Comparison of ENCODE assay signal across 13 mouse cellular contexts in genomic region chr8:126851780-126852179, GRCm38 (mm10).
DNase-seq lines count a peak whose midpoint lies in the region; ATAC-seq and TF ChIP-seq lines count a peak whose summit lies in the region.
"Had no signal": no experiment of that assay in that cellular context is flagged by ENCODE, and none has a peak within 500 bp of the region (broad histone marks: within the 10 kb centered on the region; RNA-seq: fewer than 3 reads in every experiment).

No protein-coding gene starts in this region.

- no peaks in the 10 kb centered on the region for H3K27me3 ChIP-seq in kidney, embryonic 15.5 days
- H3K27me3 ChIP-seq in MEL (ENCODE audit: control insufficient read depth in 1 of 2, insufficient read depth in 2 of 2, low read length in 2 of 2), result no peaks in the 10 kb centered on the region
- no peaks in the 10 kb centered on the region for H3K27me3 ChIP-seq in liver, embryonic 15.5 days
- H3K27me3 ChIP-seq in hindbrain, embryonic 12.5 days, result no peaks in the 10 kb centered on the region
- H3K27me3 ChIP-seq: limb, embryonic 15.5 days; midbrain, embryonic 13.5 days had no signal

- no peaks in the 10 kb centered on the region for H3K36me3 ChIP-seq in kidney, embryonic 15.5 days
- H3K36me3 ChIP-seq in MEL (ENCODE audit: control insufficient read depth in 1 of 2, insufficient read depth in 2 of 2, low read length in 2 of 2), result peaks cover 0 to 38% of the 10 kb centered on the region in 2 experiments; a peak in 2 of 4 replicates
- no peaks in the 10 kb centered on the region for H3K36me3 ChIP-seq in liver, embryonic 15.5 days (replicated peaks)
- no peaks in the 10 kb centered on the region for H3K36me3 ChIP-seq in hindbrain, embryonic 12.5 days
- H3K36me3 ChIP-seq: limb, embryonic 15.5 days; midbrain, embryonic 13.5 days had no signal

- peak overlapping the region; percentile 84; the same call in 1 of the 2 replicates for H3K27ac ChIP-seq in kidney, embryonic 15.5 days
- no peak overlapping the region for H3K27ac ChIP-seq in MEL (ENCODE audit: control insufficient read depth, low read depth, low read length)
- peak overlapping the region; percentile 95 for H3K27ac ChIP-seq in bone marrow macrophage, adult 2 months (ENCODE audit: insufficient read depth, low read depth, low read length)
- peak overlapping the region; percentile 56; the same call in 1 of the 2 replicates for H3K27ac ChIP-seq in liver, embryonic 15.5 days (replicated peaks)
- no peak overlapping the region for H3K27ac ChIP-seq in hindbrain, embryonic 12.5 days
- H3K27ac ChIP-seq: midbrain, embryonic 13.5 days had no signal

- H3K4me1 ChIP-seq in kidney, embryonic 15.5 days, result peaks cover 43% of the 10 kb centered on the region
- H3K4me1 ChIP-seq in MEL (ENCODE audit: control insufficient read depth in 1 of 2, insufficient read depth in 2 of 2, low read length in 2 of 2), result peaks cover 24 to 52% of the 10 kb centered on the region in 2 experiments
- peaks cover 68% of the 10 kb centered on the region for H3K4me1 ChIP-seq in bone marrow macrophage, adult 2 months (ENCODE audit: control insufficient read depth, insufficient read depth, low read length)
- peaks cover 59% of the 10 kb centered on the region for H3K4me1 ChIP-seq in liver, embryonic 15.5 days (replicated peaks)
- peaks cover 17% of the 10 kb centered on the region for H3K4me1 ChIP-seq in hindbrain, embryonic 12.5 days

- no peak overlapping the region for H3K9ac ChIP-seq in kidney, embryonic 15.5 days
- H3K9ac ChIP-seq in MEL (ENCODE audit: control insufficient read depth, low read depth, low read length, poor library complexity, severe bottlenecking), result no peak overlapping the region
- no peak overlapping the region for H3K9ac ChIP-seq in liver, embryonic 15.5 days
- no peak overlapping the region for H3K9ac ChIP-seq in hindbrain, embryonic 12.5 days
- H3K9ac ChIP-seq: limb, embryonic 15.5 days; midbrain, embryonic 13.5 days had no signal

- TF ChIP-seq POLR2A in MEL (IDR thresholded peaks at IDR 0.05; ENCODE audit: control insufficient read depth in 1 of 2, insufficient read depth in 1 of 2, low read depth in 1 of 2, low read length in 2 of 2, poor library complexity in 1 of 2), result no peak
- no peak for TF ChIP-seq POLR2A in bone marrow macrophage, adult 2 months (IDR thresholded peaks at IDR 0.05; ENCODE audit: borderline replicate concordance, low read depth, low read length)

- 78% methylated on average over 3 of the region's 3 CpGs for WGBS in kidney, embryonic 15.5 days
- WGBS in liver, embryonic 15.5 days (ENCODE audit: insufficient replicate concordance), result 54% methylated on average over 3 of the region's 3 CpGs
- 92% methylated on average over 3 of the region's 3 CpGs for WGBS in hindbrain, embryonic 12.5 days

- H3K9me3 ChIP-seq in kidney, embryonic 15.5 days (replicated peaks), result no peaks in the 10 kb centered on the region
- H3K9me3 ChIP-seq in MEL (replicated peaks; ENCODE audit: insufficient read depth, low read length), result no peaks in the 10 kb centered on the region
- H3K9me3 ChIP-seq in liver, embryonic 15.5 days (replicated peaks), result no peaks in the 10 kb centered on the region
- no peaks in the 10 kb centered on the region for H3K9me3 ChIP-seq in hindbrain, embryonic 12.5 days (replicated peaks)
- H3K9me3 ChIP-seq: limb, embryonic 15.5 days; midbrain, embryonic 13.5 days had no signal

- TF ChIP-seq RAD21 in MEL (IDR thresholded peaks at IDR 0.05; ENCODE audit: low read depth, low read length), result no peak

- no peak for DNase-seq in kidney, adult 18-20 months
- DNase-seq in MEL (ENCODE audit: low read depth, low spot score), result peak; percentile 42
- DNase-seq in urinary bladder, adult 18-20 months (ENCODE audit: low spot score in 2 of 2), result no peak
- DNase-seq: cerebellum, adult 18-20 months; gastrocnemius, postnatal 14 days; right cerebral cortex, postnatal 4 days had no signal

- no peak overlapping the region for H3K4me2 ChIP-seq in kidney, embryonic 15.5 days
- H3K4me2 ChIP-seq in liver, embryonic 15.5 days, result no peak overlapping the region
- H3K4me2 ChIP-seq in hindbrain, embryonic 12.5 days (replicated peaks), result no peak overlapping the region
- H3K4me2 ChIP-seq: limb, embryonic 15.5 days; midbrain, embryonic 13.5 days had no signal

- no peak overlapping the region for H3K4me3 ChIP-seq in kidney, embryonic 15.5 days (replicated peaks)
- H3K4me3 ChIP-seq in MEL (ENCODE audit: control insufficient read depth in 1 of 2, insufficient read depth in 1 of 2, low read depth in 2 of 2, low read length in 2 of 2), result no peak overlapping the region
- H3K4me3 ChIP-seq in bone marrow macrophage, adult 2 months (ENCODE audit: insufficient read depth, low read length), result no peak overlapping the region
- no peak overlapping the region for H3K4me3 ChIP-seq in liver, embryonic 15.5 days (replicated peaks)
- no peak overlapping the region for H3K4me3 ChIP-seq in hindbrain, embryonic 12.5 days
- H3K4me3 ChIP-seq: limb, embryonic 15.5 days; midbrain, embryonic 13.5 days had no signal

- no peak for TF ChIP-seq CTCF in MEL (IDR thresholded peaks at IDR 0.05 in 2 of 3, conservative IDR thresholded peaks at IDR 0.05 in 1 of 3; ENCODE audit: control insufficient read depth in 1 of 3, insufficient read depth in 1 of 3, low read depth in 2 of 3, low read length in 3 of 3, poor library complexity in 1 of 3, severe bottlenecking in 1 of 3)
- no peak for TF ChIP-seq CTCF in bone marrow macrophage, adult 2 months (IDR thresholded peaks at IDR 0.05; ENCODE audit: low read depth, low read length)

- ATAC-seq in kidney, embryonic 15.5 days (replicated peaks; ENCODE audit: low FRiP score), result no peak
- no peak for ATAC-seq in liver, embryonic 15.5 days (ENCODE audit: insufficient read depth)
- ATAC-seq in hindbrain, embryonic 12.5 days (ENCODE audit: low FRiP score), result no peak
- ATAC-seq: forebrain, embryonic 16.5 days; midbrain, embryonic 13.5 days had no signal

- no peak; a peak in 1 of 4 replicates for TF ChIP-seq EP300 in MEL (IDR thresholded peaks at IDR 0.05; ENCODE audit: low read depth in 1 of 2, low read length in 2 of 2)

- H3K79me2 ChIP-seq in MEL (ENCODE audit: control insufficient read depth, insufficient read depth, low read length, poor library complexity), result no peaks in the 10 kb centered on the region; the same call in 1 of the 2 replicates

TF ChIP-seq in MEL, 35 proteins besides CTCF, POLR2A, EP300 and RAD21:
- no peak for TF ChIP-seq CHD2 (IDR thresholded peaks at IDR 0.05; ENCODE audit: low read length)
- TF ChIP-seq HCFC1 (IDR thresholded peaks at IDR 0.05; ENCODE audit: low read depth, low read length), result peak; percentile 67
- TF ChIP-seq ETS1 (IDR thresholded peaks at IDR 0.05; ENCODE audit: low read depth, low read length), result 0 out of 2 replicates have a peak, but pooled peaks have one; percentile 16
- peak; percentile 41; the same call in 1 of the 2 replicates for TF ChIP-seq GATA1 (IDR thresholded peaks at IDR 0.05; ENCODE audit: low read depth, low read length)
- peak; percentile 63 for TF ChIP-seq ZNF384 (IDR thresholded peaks at IDR 0.05; ENCODE audit: low read depth, low read length)
- no peak for TF ChIP-seq E2F4 (IDR thresholded peaks at IDR 0.05; ENCODE audit: borderline replicate concordance, low read depth, low read length)

Comparison
In these comparisons a context has a peak if more than half of its experiments do, and no peak if none do; other contexts are left out.
1. H3K27ac ChIP-seq: peak in kidney, embryonic 15.5 days (single experiment), bone marrow macrophage, adult 2 months (single experiment) and liver, embryonic 15.5 days (single experiment); none in MEL (single experiment) and hindbrain, embryonic 12.5 days (single experiment).